Mouse (Mus musculus): Measurements from ENCODE around the gene Runx2. TPM values are rescaled to one million over a fixed set of nuclear protein-coding genes. Genes with fewer than 3 reads are reported as not detected.

The Runx2 gene
- total RNA-seq, 2 experiments from 2014 or later: 11.6 to 29.5 TPM

GRCm38 (mm10) chr17:44632292-44632691, 182.3 kb downstream of the Runx2 start:
- DNase-seq (ENCODE audit: low spot score in 2 of 2): no peak

DNA sequence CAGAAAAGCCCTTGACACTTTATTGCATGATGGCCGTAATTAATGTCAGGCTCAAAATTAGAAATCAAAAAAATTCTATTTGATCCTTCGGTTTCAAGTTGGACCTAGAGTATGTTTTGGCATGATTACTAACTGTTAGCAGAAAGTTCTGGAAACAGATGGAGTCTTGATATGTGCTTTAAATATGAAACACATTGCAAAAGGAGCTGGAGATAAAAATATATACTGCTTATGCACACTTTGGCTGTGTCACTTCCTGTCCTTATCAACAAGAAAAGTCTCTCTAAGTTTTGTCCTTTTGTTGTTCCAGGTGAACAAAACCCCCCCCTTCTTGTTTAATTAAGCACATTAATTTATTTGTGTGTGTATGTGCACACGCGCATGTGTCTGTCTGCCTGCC, 183.0 kb downstream of the Runx2 start:
- DNase-seq (ENCODE audit: low spot score in 2 of 2): no peak

DNA sequence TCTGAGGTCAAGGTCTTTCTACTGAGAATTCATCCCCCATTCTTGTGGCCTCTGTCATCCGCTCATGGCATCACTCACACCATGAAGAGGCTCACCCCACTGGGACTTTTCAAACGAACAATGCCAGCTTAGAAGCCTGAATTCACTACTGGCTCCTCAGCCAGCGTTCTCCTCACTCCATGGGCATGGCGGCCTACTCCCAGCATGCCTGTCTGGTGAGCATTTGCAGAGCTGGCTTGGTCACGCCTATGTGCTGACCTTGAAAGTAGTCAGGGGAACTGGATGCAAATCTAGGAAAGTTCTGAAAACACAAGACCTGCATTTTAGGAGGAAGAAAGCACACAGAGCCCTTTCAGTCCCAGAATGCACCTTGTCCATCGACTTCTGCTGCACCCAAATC, 187.3 kb downstream of the Runx2 start:
- no peak for DNase-seq (ENCODE audit: low spot score in 2 of 2)

DNA sequence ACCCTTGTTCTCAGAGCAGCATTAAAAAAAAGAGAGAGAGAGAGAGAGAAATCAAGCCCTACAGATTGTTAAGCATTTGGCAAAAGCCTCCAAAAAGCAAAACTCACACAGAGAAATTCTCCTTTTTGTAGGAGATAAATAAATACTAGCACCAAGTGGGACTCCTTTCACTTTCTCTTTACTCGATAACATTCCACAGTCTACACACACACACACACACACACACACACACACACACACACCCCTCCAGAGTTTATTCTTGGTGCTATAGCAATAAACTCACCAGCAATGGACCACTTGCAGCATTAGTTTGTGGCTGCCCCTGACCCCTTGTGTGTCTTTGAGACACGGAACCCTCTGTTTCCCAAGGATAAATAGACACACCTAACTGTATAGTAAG, 190.9 kb downstream of the Runx2 start:
- peak in 1 of 2 experiments; percentile 4 for DNase-seq (ENCODE audit: low spot score in 2 of 2)

DNA sequence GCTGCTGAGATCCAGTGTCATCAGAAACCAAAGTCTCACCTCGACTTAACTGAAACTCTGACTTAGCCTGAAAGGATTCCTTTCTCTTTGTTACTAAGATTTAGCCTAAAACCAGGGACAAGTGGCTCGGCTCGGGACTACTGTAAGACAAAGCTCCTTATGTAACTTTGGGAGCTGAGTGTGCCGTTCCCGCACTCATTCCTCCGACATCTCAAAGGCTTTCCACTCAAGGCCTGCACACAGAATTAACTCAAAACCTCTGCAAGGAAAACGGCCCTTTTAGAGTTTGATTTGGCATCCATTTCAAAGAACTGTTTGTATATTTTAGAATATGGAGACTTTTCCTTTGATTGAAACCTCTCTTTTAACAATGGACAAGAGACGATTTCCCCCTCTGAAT, 191.3 kb downstream of the Runx2 start:
- peak in 1 of 2 experiments; percentile 12 for DNase-seq (ENCODE audit: low spot score in 2 of 2)

- no peak for DNase-seq (ENCODE audit: low spot score in 2 of 2)
Observed at GRCm38 (mm10) chr17:44620456-44620855, 194.1 kb downstream of the Runx2 start.

DNA sequence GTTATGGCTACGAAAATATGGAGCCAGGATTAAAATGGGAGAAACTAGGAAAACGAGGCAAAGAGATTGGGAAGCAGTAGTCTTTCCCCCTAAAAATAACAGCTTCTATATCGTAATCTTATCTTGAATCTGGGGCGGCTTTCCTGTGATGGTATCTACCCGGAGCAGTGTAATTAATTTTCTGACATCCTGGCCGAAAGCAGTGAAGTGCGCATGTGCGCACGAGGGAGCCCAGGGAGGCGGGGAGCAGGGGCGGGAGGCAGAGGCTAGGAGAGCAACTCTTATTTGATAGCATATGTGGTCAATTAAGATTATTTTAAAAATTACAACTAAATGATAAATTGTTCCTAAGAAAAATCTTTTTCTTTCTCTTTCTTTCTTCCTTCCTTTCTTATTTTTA, 195.9 kb downstream of the Runx2 start:
- DNase-seq (ENCODE audit: low spot score in 2 of 2): peak in 1 of 2 experiments; percentile 30

DNA sequence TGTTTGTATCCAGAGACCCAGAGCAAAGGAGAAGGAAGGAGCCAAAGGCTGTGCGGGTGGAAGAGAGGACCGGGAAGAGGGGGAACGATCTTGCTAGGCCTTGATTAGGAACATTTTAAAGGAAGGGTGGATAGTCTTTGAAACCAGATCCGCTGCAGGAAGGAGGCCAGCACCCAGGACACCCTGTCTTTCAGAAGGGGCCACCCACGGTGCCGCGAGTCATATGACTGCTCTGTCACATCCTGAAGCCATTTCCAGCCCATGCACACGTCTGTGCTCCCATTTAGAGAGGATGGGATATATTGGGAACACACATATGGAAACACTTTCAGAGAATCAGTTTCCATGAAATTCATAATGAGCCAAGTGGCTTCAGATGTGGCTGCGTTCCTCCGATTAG, 196.4 kb downstream of the Runx2 start:
- DNase-seq (ENCODE audit: low spot score in 2 of 2): peak in 1 of 2 experiments; percentile 32

- DNase-seq (ENCODE audit: low spot score in 2 of 2): no peak
Observed at GRCm38 (mm10) chr17:44617741-44618140, 196.9 kb downstream of the Runx2 start.

GRCm38 (mm10) chr17:44613716-44614715, 200.6 kb downstream of the Runx2 start:
- peak in 1 of 2 experiments; percentile 14 for DNase-seq (ENCODE audit: low spot score in 2 of 2)

DNA sequence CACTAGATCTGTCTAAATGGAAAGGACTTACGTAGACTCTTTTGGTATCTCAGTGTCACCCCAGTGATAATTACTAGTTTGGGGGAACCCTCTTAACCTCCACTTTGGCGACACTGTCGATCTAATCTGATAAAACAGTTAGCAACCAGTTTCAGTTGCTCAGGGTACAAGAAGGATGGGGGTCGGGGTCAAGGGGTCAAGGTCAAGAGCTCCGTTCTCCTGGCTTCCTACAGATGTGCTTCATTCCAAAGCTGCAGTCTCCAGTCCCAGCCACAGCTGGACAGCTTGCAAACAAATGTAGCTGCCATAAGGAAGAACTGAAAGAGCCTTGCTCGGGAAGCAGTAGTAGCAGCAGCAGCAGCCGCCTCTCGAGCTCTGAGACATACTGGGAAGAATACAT, 202.0 kb downstream of the Runx2 start:
- DNase-seq (ENCODE audit: low spot score in 2 of 2): no peak

- no peak for DNase-seq (ENCODE audit: low spot score in 2 of 2)
Observed at GRCm38 (mm10) chr17:44612002-44612401, 202.6 kb downstream of the Runx2 start.

DNA sequence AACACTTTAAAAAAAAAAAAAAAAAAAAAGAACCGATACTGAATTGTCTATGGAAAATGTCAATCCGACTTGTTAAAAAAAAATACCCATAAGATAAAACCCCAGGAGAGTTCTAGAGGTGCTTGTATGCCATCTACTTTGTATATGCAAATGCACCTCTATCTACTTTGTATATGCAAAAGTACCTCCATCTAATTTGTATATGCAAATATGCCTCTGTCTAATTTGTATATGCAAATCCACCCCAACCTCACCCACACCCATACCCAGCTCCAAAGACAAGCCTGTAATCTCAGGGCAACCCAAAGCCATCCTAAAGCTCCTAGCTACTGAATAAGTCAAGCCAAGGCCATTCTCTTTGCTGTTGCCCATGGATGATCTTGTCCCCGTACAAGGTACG, 203.1 kb downstream of the Runx2 start:
- no peak for DNase-seq (ENCODE audit: low spot score in 2 of 2)

- no peak for DNase-seq (ENCODE audit: low spot score in 2 of 2)
Observed at GRCm38 (mm10) chr17:44610828-44611227, 203.8 kb downstream of the Runx2 start.

DNA sequence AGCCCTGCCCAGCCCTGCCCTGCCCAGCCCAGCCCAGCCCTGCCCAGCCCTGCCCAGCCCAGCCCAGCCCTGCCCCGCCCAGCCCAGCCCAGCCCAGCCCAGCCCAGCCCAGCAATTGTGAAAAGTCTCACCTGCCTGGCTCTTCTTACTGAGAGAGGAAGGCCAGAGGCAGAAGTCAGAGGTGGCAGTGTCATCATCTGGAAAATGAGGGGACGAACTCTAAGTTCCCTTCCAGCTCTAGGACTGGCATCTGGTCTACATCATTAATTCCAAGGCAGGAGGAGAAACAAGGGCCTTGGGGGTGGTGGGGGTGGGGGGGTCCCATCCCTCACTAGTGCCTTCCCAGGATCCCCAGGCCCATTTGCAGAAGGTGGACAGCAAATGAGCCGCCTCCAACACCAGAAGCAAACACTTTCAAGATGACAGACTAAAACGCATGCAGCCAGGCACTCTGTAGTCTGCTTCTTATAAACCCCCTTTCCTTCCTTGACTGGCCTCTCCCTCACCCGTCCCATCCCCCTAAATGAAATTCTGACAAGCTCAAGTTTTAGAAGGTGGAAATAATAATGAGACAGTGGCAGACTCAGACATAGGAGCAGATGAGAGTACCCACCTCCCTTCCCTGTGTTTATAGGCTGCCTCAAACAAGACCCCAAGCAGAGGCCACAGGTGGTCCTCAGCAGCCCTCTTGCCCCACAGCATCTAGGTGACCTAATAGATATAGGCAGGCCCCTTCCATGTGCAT, 204.5 kb downstream of the Runx2 start:
- DNase-seq (ENCODE audit: low spot score in 2 of 2): no peak

GRCm38 (mm10) chr17:44609356-44609755, 205.2 kb downstream of the Runx2 start:
- no peak for DNase-seq (ENCODE audit: low spot score in 2 of 2)

GRCm38 (mm10) chr17:44608907-44609306, 205.7 kb downstream of the Runx2 start:
- DNase-seq (ENCODE audit: low spot score in 2 of 2): no peak

DNA sequence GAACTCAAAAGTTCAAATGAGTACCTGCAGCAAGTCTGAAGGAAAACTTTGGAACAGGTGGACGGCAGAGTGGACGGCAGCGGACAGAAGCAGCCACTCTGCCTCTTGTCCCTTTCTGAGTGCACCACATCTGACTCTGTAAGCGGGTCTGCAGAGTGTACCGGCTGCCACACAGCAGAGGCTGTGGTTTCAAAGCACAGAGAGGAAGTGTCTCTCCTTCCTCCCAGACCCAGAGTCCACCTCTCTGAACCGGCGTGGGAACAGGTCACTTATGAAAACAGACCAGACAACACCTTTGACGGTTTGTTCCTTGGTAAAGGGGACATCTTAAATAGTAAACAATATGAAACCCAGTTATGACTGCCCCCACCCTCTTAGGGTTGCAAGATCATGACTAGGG, 207.2 kb downstream of the Runx2 start:
- DNase-seq (ENCODE audit: low spot score in 2 of 2): no peak

DNA sequence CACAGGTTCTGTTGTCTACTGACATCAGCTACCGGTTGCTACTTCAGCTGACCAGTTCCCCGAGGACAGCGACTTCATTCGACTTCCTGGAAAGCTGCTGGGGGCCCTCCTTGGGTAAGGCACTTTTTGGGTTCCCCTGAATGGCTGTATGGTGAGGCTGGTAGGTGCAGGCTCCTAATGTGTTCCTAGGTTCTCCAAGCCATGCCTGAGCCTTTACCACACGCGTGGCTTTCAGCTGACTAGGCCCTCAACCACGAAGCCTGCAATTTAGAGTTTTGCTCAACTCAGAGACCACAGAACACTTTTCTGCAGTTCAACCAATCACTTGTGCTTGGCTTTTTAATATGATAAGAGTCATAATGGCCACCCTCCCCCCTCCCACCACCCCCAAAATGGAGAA, 208.4 kb downstream of the Runx2 start:
- DNase-seq (ENCODE audit: low spot score in 2 of 2): no peak

- DNase-seq (ENCODE audit: low spot score in 2 of 2): no peak
Observed at GRCm38 (mm10) chr17:44605749-44606148, 208.8 kb downstream of the Runx2 start.

GRCm38 (mm10) chr17:44603170-44603569, 211.4 kb downstream of the Runx2 start:
- DNase-seq (ENCODE audit: low spot score in 2 of 2): no peak
